Mouse (Mus musculus) T-cell, adult 66 days (primary cell): ENCODE data around the gene Muc3a. TPM values are rescaled to one million over a fixed set of nuclear protein-coding genes. Genes with fewer than 3 reads are reported as not detected.

Experiments
- total RNA-seq, 2 experiments: library from RNA; stranded (reverse); gene quantifications; 3 replicates in 1 of 2; 4 replicates in 1 of 2; pipeline ENCODE4 v1.2.4; 2023

The Muc3a gene
- 10 to 100 TPM in 1 of 2 experiments, 1 to 10 TPM in 1; 9.8 to 11.4 TPM for total RNA-seq

DNA sequence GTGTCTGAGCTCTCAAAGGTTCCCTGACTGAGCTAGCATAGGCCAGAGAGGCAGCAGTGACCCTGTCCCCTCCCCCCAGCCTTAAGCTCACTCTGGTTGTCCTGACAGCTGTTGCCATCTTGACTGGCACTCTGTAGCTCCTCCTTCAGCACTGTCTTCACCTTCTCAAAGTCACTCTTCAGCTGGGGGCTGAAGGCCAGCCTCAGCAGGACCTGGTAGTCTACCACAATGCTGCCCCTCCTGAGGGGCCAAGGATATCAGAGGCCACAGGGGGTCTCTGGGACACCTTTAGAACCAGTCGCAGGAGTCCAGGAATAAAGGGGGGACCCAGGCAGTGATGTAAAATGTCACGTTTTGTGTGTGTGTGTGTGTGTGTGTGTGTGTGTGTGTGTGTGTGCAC is at the start of gene Muc3a:
Gene Muc3a (minus strand): TSS at position 101 of the 400 bp plus-strand sequence.

Other genes starting within 250 kb of the Muc3a start
- 1 to 10 TPM; 1.2 to 1.6 TPM for gene Cldn15, start 245.8 kb downstream of the Muc3a start, total RNA-seq
- 10 to 100 TPM; 18.1 TPM for gene Plod3, start 225.4 kb downstream of the Muc3a start, total RNA-seq
- gene Znhit1, start 224.4 kb downstream of the Muc3a start, total RNA-seq, result 10 to 100 TPM; 24.2 to 31.7 TPM
- gene Vgf, start 186.0 kb downstream of the Muc3a start, total RNA-seq, result not detected
- gene Ap1s1, start 166.3 kb downstream of the Muc3a start, total RNA-seq, result 10 to 100 TPM; 29.8 to 42.2 TPM
- gene Serpine1, start 140.1 kb downstream of the Muc3a start, total RNA-seq, result not detected
- gene Trim56, start 96.2 kb downstream of the Muc3a start, total RNA-seq, result 100 to 1,000 TPM in 1 of 2 experiments, 10 to 100 TPM in 1; 90.0 to 103 TPM
- not detected for gene Muc3, start 63.1 kb downstream of the Muc3a start, total RNA-seq
- gene Ache, start 75.1 kb upstream of the Muc3a start, total RNA-seq, result 1 to 10 TPM in 1 of 2 experiments, under 1 TPM in 1; 0.27 to 1.2 TPM
- 1 to 10 TPM in 1 of 2 experiments, not detected in 1; 1.8 TPM for gene Ufsp1, start 82.2 kb upstream of the Muc3a start, total RNA-seq
- gene Srrt, start 95.3 kb upstream of the Muc3a start, total RNA-seq, result 100 to 1,000 TPM; 428 to 439 TPM
- 1 to 10 TPM; 8.5 to 9.7 TPM for gene Trip6, start 102.0 kb upstream of the Muc3a start, total RNA-seq
- 10 to 100 TPM; 22.1 to 23.7 TPM for gene Slc12a9, start 121.2 kb upstream of the Muc3a start, total RNA-seq
- not detected for gene Ephb4, start 137.7 kb upstream of the Muc3a start, total RNA-seq